Mouse (Mus musculus) CH12.LX (cell line): ENCODE results near the gene Gfi1b. TPM values are rescaled to one million over a fixed set of nuclear protein-coding genes. Genes with fewer than 3 reads are reported as not detected.

Experiments used
- DNase-seq: peaks from one replicate; pipeline ENCODE4 v3.0.0-alpha.2; 2013; ENCODE audit errors: extremely low read depth
- H3K27ac ChIP-seq: 2 replicates; pipeline ENCODE4 v1.5.1; 2012; ENCODE audit warnings: low read depth, mild to moderate bottlenecking, control low read depth, moderate library complexity; ENCODE audit not compliant: insufficient read depth
- H3K27me3 ChIP-seq: replicated peaks from 2 replicates; pipeline ENCODE3; 2012; ENCODE audit warnings: inconsistent platforms
- H3K36me3 ChIP-seq, 2 experiments: replicated peaks in 1 of 2; 2 replicates each; pipeline versions ENCODE3 to v1.6.1; 2012; ENCODE audit warnings: inconsistent platforms in 1 of 2, low read length in 1 of 2, mild to moderate bottlenecking in 1 of 2, mixed read lengths in 1 of 2, moderate library complexity in 1 of 2; ENCODE audit not compliant: control insufficient read depth in 1 of 2, insufficient read depth in 1 of 2
- H3K4me1 ChIP-seq, 2 experiments: 2 replicates each; pipeline ENCODE4 v1.6.1; 2012; ENCODE audit warnings: inconsistent platforms in 1 of 2, moderate library complexity in 1 of 2; ENCODE audit not compliant: insufficient read depth in 2 of 2, control insufficient read depth in 1 of 2
- H3K4me2 ChIP-seq: 2 replicates; pipeline ENCODE4 v1.6.1; 2012; ENCODE audit warnings: low read depth, mild to moderate bottlenecking, control low read depth; ENCODE audit not compliant: poor library complexity, insufficient read depth, severe bottlenecking
- H3K4me3 ChIP-seq, 3 experiments: fragments of 150-350 bp in 1 of 3; sonication (generic) in 1 of 3; replicated peaks in 1 of 3; 2 replicates each; pipeline versions ENCODE3 to v1.5.1; 2011 to 2012; ENCODE audit warnings: low read depth in 2 of 3, low read length in 2 of 3, mild to moderate bottlenecking in 2 of 3, moderate library complexity in 2 of 3, control low read depth in 1 of 3, improper control_type of control experiment in 1 of 3, inconsistent platforms in 1 of 3, mixed read lengths in 1 of 3; ENCODE audit not compliant: poor library complexity in 1 of 3
- H3K79me2 ChIP-seq: replicated peaks from 2 replicates; pipeline ENCODE4 v1.6.1; 2012; ENCODE audit warnings: mild to moderate bottlenecking, moderate library complexity; ENCODE audit not compliant: control insufficient read depth, poor library complexity, insufficient read depth, severe bottlenecking; ENCODE audit errors: extremely low read depth
- H3K9ac ChIP-seq: 2 replicates; pipeline ENCODE4 v1.6.1; 2012; ENCODE audit warnings: low read depth, mild to moderate bottlenecking, control low read depth, moderate library complexity; ENCODE audit not compliant: insufficient read depth
- H3K9me3 ChIP-seq: replicated peaks from 2 replicates; pipeline ENCODE3; 2012; ENCODE audit warnings: low read length, inconsistent platforms, mixed read lengths
- CHD2 ChIP-seq: IDR thresholded peaks from 2 replicates; pipeline ENCODE4 v1.6.1; 2011; ENCODE audit warnings: low read length, improper control_type of control experiment
- ELF1 ChIP-seq: IDR thresholded peaks from 2 replicates; pipeline ENCODE4 v1.6.1; 2014; ENCODE audit warnings: low read depth, mild to moderate bottlenecking, inconsistent platforms, low read length, improper control_type of control experiment
- ETS1 ChIP-seq: conservative IDR thresholded peaks from 2 replicates; pipeline ENCODE4 v1.6.1; 2012; ENCODE audit warnings: low read depth, mild to moderate bottlenecking, inconsistent platforms, low read length, improper control_type of control experiment, moderate library complexity
- HCFC1 ChIP-seq: IDR thresholded peaks from 2 replicates; pipeline ENCODE4 v1.6.1; 2012; ENCODE audit warnings: low read depth, mild to moderate bottlenecking, inconsistent platforms, low read length, improper control_type of control experiment
- JUN ChIP-seq: IDR thresholded peaks from 2 replicates; pipeline ENCODE4 v1.6.1; 2011; ENCODE audit warnings: low read depth, mild to moderate bottlenecking, low read length, improper control_type of control experiment, moderate library complexity; ENCODE audit not compliant: insufficient read depth
- JUND ChIP-seq: conservative IDR thresholded peaks from 2 replicates; pipeline ENCODE4 v1.6.1; 2011; ENCODE audit warnings: low read depth, low read length, improper control_type of control experiment
- KAT2A ChIP-seq: IDR thresholded peaks from 2 replicates; pipeline ENCODE4 v1.6.1; 2012; ENCODE audit warnings: low read length, improper control_type of control experiment, inconsistent platforms; ENCODE audit not compliant: insufficient replicate concordance
- MAFK ChIP-seq: IDR thresholded peaks from 2 replicates; pipeline ENCODE4 v1.6.1; 2011; ENCODE audit warnings: low read length, improper control_type of control experiment; ENCODE audit not compliant: insufficient replicate concordance
- MEF2A ChIP-seq: IDR thresholded peaks from 2 replicates; pipeline ENCODE4 v1.6.1; 2014; ENCODE audit warnings: low read depth, mild to moderate bottlenecking, inconsistent platforms, low read length, improper control_type of control experiment, borderline replicate concordance
- MXI1 ChIP-seq: IDR thresholded peaks from 2 replicates; pipeline ENCODE4 v1.6.1; 2011; ENCODE audit warnings: mild to moderate bottlenecking, low read depth, low read length, improper control_type of control experiment
- MYC ChIP-seq: IDR thresholded peaks from 2 replicates; pipeline ENCODE4 v1.6.1; 2011; ENCODE audit warnings: low read depth, mild to moderate bottlenecking, improper control_type of control experiment, low read length
- NELFE ChIP-seq: IDR thresholded peaks from 2 replicates; pipeline ENCODE4 v1.6.1; 2011; ENCODE audit warnings: low read depth, low read length, improper control_type of control experiment
- PAX5 ChIP-seq: IDR thresholded peaks from 2 replicates; pipeline ENCODE4 v1.6.1; 2012; ENCODE audit warnings: low read length, inconsistent platforms, mixed read lengths
- POLR2AphosphoS2 ChIP-seq: IDR thresholded peaks from 2 replicates; pipeline ENCODE4 v1.6.1; 2011; ENCODE audit warnings: low read depth, low read length, improper control_type of control experiment
- RAD21 ChIP-seq: IDR thresholded peaks from 2 replicates; pipeline ENCODE4 v1.6.1; 2011; ENCODE audit warnings: low read depth, mild to moderate bottlenecking, low read length, improper control_type of control experiment, moderate library complexity
- SIN3A ChIP-seq: IDR thresholded peaks from 2 replicates; pipeline ENCODE4 v1.6.1; 2012; ENCODE audit warnings: low read length, improper control_type of control experiment, inconsistent platforms
- TBP ChIP-seq: conservative IDR thresholded peaks from 2 replicates; pipeline ENCODE4 v1.6.1; 2011; ENCODE audit warnings: low read depth, low read length, improper control_type of control experiment
- TCF12 ChIP-seq: IDR thresholded peaks from 2 replicates; pipeline ENCODE4 v1.6.1; 2014; ENCODE audit warnings: low read depth, mild to moderate bottlenecking, inconsistent platforms, low read length, improper control_type of control experiment
- UBTF ChIP-seq: IDR thresholded peaks from 2 replicates; pipeline ENCODE4 v1.6.1; 2012; ENCODE audit warnings: low read depth, mild to moderate bottlenecking, inconsistent platforms, low read length, improper control_type of control experiment, moderate library complexity
- ZC3H11A ChIP-seq: IDR thresholded peaks from 2 replicates; pipeline ENCODE4 v1.6.1; 2012; ENCODE audit warnings: low read depth, mild to moderate bottlenecking, inconsistent platforms, low read length, improper control_type of control experiment
- ZKSCAN1 ChIP-seq: IDR thresholded peaks from 2 replicates; pipeline ENCODE4 v1.6.1; 2012; ENCODE audit warnings: low read depth, inconsistent platforms, low read length, improper control_type of control experiment, borderline replicate concordance
- dilution Hi-C: fragments of 300-500 bp; cut with MboI; formaldehyde crosslinking; loops from 2 replicates; pipeline ENCODE4 v1.14.3; 2020; ENCODE audit warnings: low sequenced_read_pairs; ENCODE audit not compliant: extremely low pct_unique_long_range_greater_than_20kb, extremely low pct_ligation_motif_present
- in situ Hi-C: fragments of 300-500 bp; cut with MboI; formaldehyde crosslinking; loops from 3 replicates; pipeline ENCODE4 v1.14.3; 2019; ENCODE audit warnings: low sequenced_read_pairs, low pct_ligation_motif_present, low pct_unique_long_range_greater_than_20kb, mixed read lengths
- polyA plus RNA-seq: library from polyadenylated mRNA; unstranded; fragments of >175 nt; gene quantifications from 2 replicates; pipeline ENCODE4 v1.2.1, GENCODE M21; 2012; ENCODE audit warnings: low read depth; ENCODE audit not compliant: insufficient read length
- total RNA-seq, 2 experiments: library from RNA; depleted of rRNA; stranded (reverse); fragments of 300-350 nt in 1 of 2; fragments of >200 nt in 1 of 2; gene quantifications; 2 replicates each; pipeline ENCODE4 v1.2.3; 2012 to 2014

The Gfi1b gene
- total and polyA plus RNA-seq, 3 experiments, result 0.19 to 0.87 TPM; not detected in 1

DNA sequence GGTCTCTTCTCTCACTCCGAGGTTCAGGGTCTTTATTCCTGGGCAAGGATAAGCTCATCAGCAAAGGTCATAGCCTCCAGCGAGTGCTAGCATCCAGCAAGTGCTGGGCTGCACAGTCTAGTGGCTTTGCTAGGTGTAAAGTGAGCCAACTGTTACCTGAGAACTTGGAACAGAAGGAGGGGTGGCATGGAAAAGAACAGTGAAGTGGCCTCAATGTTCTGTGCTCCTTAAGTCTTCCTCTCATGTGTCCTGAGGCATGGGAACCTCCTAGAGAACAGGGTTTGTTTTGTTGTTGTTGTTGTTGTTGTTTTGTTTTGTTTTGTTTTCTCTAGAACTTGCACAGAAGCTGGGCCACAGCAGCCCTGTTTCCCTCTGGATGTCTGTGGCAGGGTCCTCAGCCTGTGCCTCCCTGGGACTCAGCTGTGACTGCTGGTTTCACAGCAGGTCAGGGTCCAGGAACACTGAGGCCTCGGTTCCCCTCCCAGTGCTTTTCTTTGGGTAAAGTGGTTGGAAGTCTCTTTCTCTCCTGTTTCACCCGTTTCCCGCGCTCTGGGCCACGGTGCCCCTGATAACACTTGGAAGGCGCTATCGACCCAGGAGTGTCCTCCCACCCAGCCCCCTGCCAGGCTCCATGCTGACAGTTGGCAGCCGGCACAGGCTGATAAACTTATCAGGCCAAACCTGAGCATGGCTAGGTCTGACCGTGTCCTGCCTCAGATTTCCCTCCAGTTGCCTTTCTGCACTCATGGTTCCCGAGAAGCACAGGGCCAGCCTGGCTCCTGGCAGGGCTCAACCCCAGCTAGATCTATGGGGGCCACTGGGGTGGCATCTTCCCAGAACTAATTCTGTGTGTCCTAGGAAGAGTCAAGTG is 19.8 kb downstream of the Gfi1b start:
- H3K4me1 ChIP-seq, result peaks cover 0 to 30% of the 10 kb centered on the region in 2 experiments; a peak in 2 of 4 replicates
- no peaks in the 10 kb centered on the region for H3K79me2 ChIP-seq
- dilution Hi-C loops, result no loop called here
- TF ChIP-seq UBTF (no peak), TCF12 (no peak), ETS1 (no peak), MAFK (no peak), PAX5 (no peak), MEF2A (no peak), ZC3H11A (no peak), ELF1 (no peak), MXI1 (no peak), POLR2AphosphoS2 (no peak), KAT2A (no peak)
- no peak overlapping the region for H3K9ac ChIP-seq
- no peak overlapping the region for H3K4me2 ChIP-seq
- H3K27ac ChIP-seq, result no peak overlapping the region
- in situ Hi-C loops, result no loop called here
- no peak for DNase-seq
- no peak overlapping the region for H3K4me3 ChIP-seq
- peaks cover 10% of the 10 kb centered on the region for H3K27me3 ChIP-seq
- no peaks in the 10 kb centered on the region for H3K36me3 ChIP-seq
- peaks cover 3% of the 10 kb centered on the region for H3K9me3 ChIP-seq

DNA sequence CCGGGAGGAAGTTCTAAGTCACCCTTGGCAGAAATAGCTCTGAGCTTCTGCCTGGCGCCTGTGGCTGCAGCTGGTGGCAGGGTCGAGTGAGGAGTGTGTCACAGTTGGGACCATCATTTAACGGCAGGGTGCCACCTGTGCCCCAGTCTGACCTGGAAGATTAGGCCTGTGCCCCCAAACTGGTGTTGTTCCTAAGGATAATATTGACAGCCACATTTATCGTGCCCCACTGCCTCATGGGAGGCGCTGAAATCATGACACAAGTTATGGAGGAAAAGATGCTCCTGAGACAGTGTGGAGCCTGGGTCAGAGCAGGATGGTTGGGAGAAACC is 22.2 kb downstream of the Gfi1b start:
- Histone ChIP-seq H3K27me3 (peaks cover 8% of the 10 kb centered on the region), H3K4me2 (no peak overlapping the region), H3K79me2 (no peaks in the 10 kb centered on the region), H3K27ac (no peak overlapping the region), H3K9me3 (peaks cover 5% of the 10 kb centered on the region), H3K4me1 (peaks cover 0 to 23% of the 10 kb centered on the region in 2 experiments; a peak in 2 of 4 replicates), H3K36me3 (no peaks in the 10 kb centered on the region), H3K9ac (no peak overlapping the region), H3K4me3 (no peak overlapping the region)
- no peak for TF ChIP-seq JUN
- TF ChIP-seq UBTF, result no peak
- TF ChIP-seq ELF1, result no peak
- TF ChIP-seq ZKSCAN1, result no peak
- no peak for TF ChIP-seq ZC3H11A
- TF ChIP-seq MEF2A, result no peak
- no peak for TF ChIP-seq RAD21
- no peak for TF ChIP-seq ETS1
- TF ChIP-seq MXI1, result no peak
- no peak for TF ChIP-seq SIN3A
- no peak for TF ChIP-seq HCFC1
- no peak for TF ChIP-seq NELFE
- TF ChIP-seq KAT2A, result no peak
- no peak for TF ChIP-seq MYC
- TF ChIP-seq CHD2, result no peak
- no peak for TF ChIP-seq TBP
- no peak for TF ChIP-seq JUND
- no peak for TF ChIP-seq TCF12
- no peak for DNase-seq
- dilution Hi-C loops, result no loop called here
- in situ Hi-C loops, result no loop called here
